9 mouse cellular contexts compared by ENCODE assay signal in the genomic region with DNA sequence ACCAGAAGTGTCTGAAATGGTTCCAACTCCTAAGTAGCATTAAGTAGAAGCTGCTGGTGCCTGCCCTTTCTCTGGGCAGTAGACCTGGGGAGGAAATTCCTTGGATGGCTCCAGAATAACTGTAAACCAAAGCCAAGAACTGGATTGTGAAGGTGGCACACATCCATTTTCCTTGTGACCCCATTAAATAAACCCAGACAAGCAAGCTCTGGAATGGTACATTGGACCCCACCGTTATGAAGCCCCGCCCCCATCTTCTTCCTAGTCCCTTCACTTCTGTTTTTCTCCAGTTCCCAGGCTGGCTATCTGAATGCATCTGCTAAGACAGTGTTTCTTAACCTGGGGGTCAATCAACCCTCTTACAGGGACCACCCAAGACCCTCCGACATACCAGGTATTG. TPM values are rescaled to one million over a fixed set of nuclear protein-coding genes. Genes with fewer than 3 reads are reported as not detected.
DNase-seq lines count a peak whose midpoint lies in the region; ATAC-seq and TF ChIP-seq lines count a peak whose summit lies in the region.
"Had no signal": no experiment of that assay in that cellular context is flagged by ENCODE, and none has a peak within 500 bp of the region (broad histone marks: within the 10 kb centered on the region; RNA-seq: fewer than 3 reads in every experiment).

A gene (plus strand): TSS at position 279 of the 400 bp plus-strand sequence.

- no peaks in the 10 kb centered on the region for H3K27me3 ChIP-seq in CH12.LX (replicated peaks)
- H3K27me3 ChIP-seq in hindbrain, embryonic 16.5 days (replicated peaks; ENCODE audit: control insufficient read depth, insufficient read depth, low read length) = no peaks in the 10 kb centered on the region
- H3K27me3 ChIP-seq in limb, embryonic 12.5 days = no peaks in the 10 kb centered on the region
- no peaks in the 10 kb centered on the region for H3K27me3 ChIP-seq in neural tube, embryonic 13.5 days

- no peak within 1 kb of the TSS for H3K4me3 ChIP-seq in CH12.LX (replicated peaks in 1 of 3; ENCODE audit: low read depth in 2 of 3, low read length in 2 of 3, poor library complexity in 1 of 3)
- no peak within 1 kb of the TSS for H3K4me3 ChIP-seq in hindbrain, embryonic 16.5 days (ENCODE audit: low read length)
- H3K4me3 ChIP-seq in limb, embryonic 12.5 days (replicated peaks) = no peak within 1 kb of the TSS
- no peak within 1 kb of the TSS for H3K4me3 ChIP-seq in neural tube, embryonic 13.5 days
- H3K4me3 ChIP-seq: erythroblast, embryonic 14.5 days had no signal

- WGBS in hindbrain, embryonic 16.5 days = 90% methylated on average over 3 of the region's 3 CpGs
- WGBS in limb, embryonic 12.5 days = 75% methylated on average over 3 of the region's 3 CpGs
- 90% methylated on average over 3 of the region's 3 CpGs for WGBS in neural tube, embryonic 13.5 days

- peaks cover 0 to 6% of the 10 kb centered on the region in 2 experiments; a peak in 1 of 4 replicates for H3K4me1 ChIP-seq in CH12.LX (ENCODE audit: control insufficient read depth in 1 of 2, insufficient read depth in 2 of 2)
- H3K4me1 ChIP-seq in hindbrain, embryonic 16.5 days (ENCODE audit: control insufficient read depth, insufficient read depth, low read depth, low read length) = peaks cover 11% of the 10 kb centered on the region
- H3K4me1 ChIP-seq in limb, embryonic 12.5 days (replicated peaks) = peaks cover 8% of the 10 kb centered on the region
- peaks cover 19% of the 10 kb centered on the region for H3K4me1 ChIP-seq in neural tube, embryonic 13.5 days (replicated peaks)

- no peak for TF ChIP-seq RAD21 in CH12.LX (IDR thresholded peaks at IDR 0.05; ENCODE audit: low read depth, low read length)

- dilution Hi-C loops in CH12.LX (cut with MboI; ENCODE audit: extremely low pct_ligation_motif_present, extremely low pct_unique_long_range_greater_than_20kb, low sequenced_read_pairs) = no loop called here

- in situ Hi-C loops in CH12.LX (cut with MboI; ENCODE audit: low pct_ligation_motif_present, low pct_unique_long_range_greater_than_20kb, low sequenced_read_pairs) = loop anchor here (25.0 kb wide), 2 partner anchors 324 to 449 kb away; a partner anchor contains a TSS

- no peak within 1 kb of the TSS for H3K27ac ChIP-seq in CH12.LX (ENCODE audit: insufficient read depth, low read depth)
- H3K27ac ChIP-seq in hindbrain, embryonic 16.5 days (ENCODE audit: low read depth, low read length) = no peak within 1 kb of the TSS
- no peak within 1 kb of the TSS for H3K27ac ChIP-seq in limb, embryonic 12.5 days
- H3K27ac ChIP-seq in neural tube, embryonic 13.5 days (replicated peaks) = no peak within 1 kb of the TSS

- no peak for TF ChIP-seq POLR2A in CH12.LX (IDR thresholded peaks at IDR 0.05; ENCODE audit: low read depth, low read length)

- H3K4me2 ChIP-seq in CH12.LX (ENCODE audit: insufficient read depth, low read depth, poor library complexity, severe bottlenecking) = no peak within 1 kb of the TSS
- no peak within 1 kb of the TSS for H3K4me2 ChIP-seq in hindbrain, embryonic 16.5 days (ENCODE audit: low read length)
- no peak within 1 kb of the TSS for H3K4me2 ChIP-seq in limb, embryonic 12.5 days
- no peak within 1 kb of the TSS for H3K4me2 ChIP-seq in neural tube, embryonic 13.5 days

- TF ChIP-seq EP300 in CH12.LX (IDR thresholded peaks at IDR 0.05; ENCODE audit: low read length) = no peak

- ATAC-seq in hindbrain, embryonic 16.5 days = no peak
- ATAC-seq in limb, embryonic 12.5 days (ENCODE audit: insufficient number of reproducible peaks, insufficient read depth, low FRiP score, low TSS enrichment, low read depth) = no peak
- ATAC-seq in neural tube, embryonic 13.5 days (ENCODE audit: low read depth) = no peak

- DNase-seq in CH12.LX (ENCODE audit: extremely low read depth) = no peak
- DNase-seq in adrenal gland, adult 2 months = no peak
- DNase-seq in gastrocnemius, adult 18-20 months (ENCODE audit: low spot score) = no peak
- DNase-seq in frontal cortex, postnatal 25 days (ENCODE audit: low spot score in 2 of 2) = no peak
- no peak for DNase-seq in cerebellum, postnatal 10 days

- no peaks in the 10 kb centered on the region for H3K9me3 ChIP-seq in CH12.LX (replicated peaks; ENCODE audit: low read length)
- no peaks in the 10 kb centered on the region for H3K9me3 ChIP-seq in hindbrain, embryonic 16.5 days (ENCODE audit: control insufficient read depth, low read length)
- H3K9me3 ChIP-seq in limb, embryonic 12.5 days = no peaks in the 10 kb centered on the region
- H3K9me3 ChIP-seq in neural tube, embryonic 13.5 days = no peaks in the 10 kb centered on the region

- no peaks in the 10 kb centered on the region for H3K79me2 ChIP-seq in CH12.LX (replicated peaks; ENCODE audit: control insufficient read depth, extremely low read depth, insufficient read depth, poor library complexity, severe bottlenecking)

- no peak for TF ChIP-seq CTCF in CH12.LX (conservative IDR thresholded peaks at IDR 0.05 in 1 of 2, IDR thresholded peaks at IDR 0.05 in 1 of 2; ENCODE audit: low read depth in 2 of 2, low read length in 2 of 2)

- H3K36me3 ChIP-seq in CH12.LX (replicated peaks in 1 of 2; ENCODE audit: control insufficient read depth in 1 of 2, insufficient read depth in 1 of 2, low read length in 1 of 2) = peaks cover 0 to 8% of the 10 kb centered on the region in 2 experiments
- H3K36me3 ChIP-seq in hindbrain, embryonic 16.5 days (ENCODE audit: control insufficient read depth, insufficient read depth, low read length) = no peaks in the 10 kb centered on the region
- H3K36me3 ChIP-seq in limb, embryonic 12.5 days = no peaks in the 10 kb centered on the region
- no peaks in the 10 kb centered on the region for H3K36me3 ChIP-seq in neural tube, embryonic 13.5 days

- no peak within 1 kb of the TSS for H3K9ac ChIP-seq in CH12.LX (ENCODE audit: insufficient read depth, low read depth)
- no peak within 1 kb of the TSS for H3K9ac ChIP-seq in hindbrain, embryonic 16.5 days (ENCODE audit: low read depth, low read length)
- H3K9ac ChIP-seq in limb, embryonic 12.5 days (replicated peaks) = no peak within 1 kb of the TSS
- H3K9ac ChIP-seq in neural tube, embryonic 13.5 days = no peak within 1 kb of the TSS

TF ChIP-seq in CH12.LX, 34 proteins besides CTCF, POLR2A, EP300 and RAD21:
- TF ChIP-seq NRF1 (IDR thresholded peaks at IDR 0.05; ENCODE audit: low read depth, low read length) (no peak), CHD1 (IDR thresholded peaks at IDR 0.05; ENCODE audit: low read depth, low read length) (no peak), SMC3 (IDR thresholded peaks at IDR 0.05; ENCODE audit: low read depth, low read length) (no peak), HCFC1 (IDR thresholded peaks at IDR 0.05; ENCODE audit: low read depth, low read length) (no peak), UBTF (IDR thresholded peaks at IDR 0.05; ENCODE audit: low read depth, low read length) (no peak), TBP (conservative IDR thresholded peaks at IDR 0.05; ENCODE audit: low read depth, low read length) (no peak), TCF12 (IDR thresholded peaks at IDR 0.05; ENCODE audit: low read depth, low read length) (no peak), MXI1 (IDR thresholded peaks at IDR 0.05; ENCODE audit: low read depth, low read length) (no peak)

RNA-seq across cellular contexts. Expression of the gene that starts here (rescaled TPM):
- total RNA-seq in CH12.LX (2012; rRNA removed) = 21.2 and 25.3 TPM in 2 replicates
- total RNA-seq in CH12.LX (2014; rRNA removed) = 59.8 and 67.2 TPM in 2 replicates
- 39.7 and 41.8 TPM in 2 replicates for polyA plus RNA-seq in CH12.LX (2012; ENCODE audit: insufficient read length, low read depth)
- 10 to 100 TPM; 37.1 to 55.2 TPM for total RNA-seq in adrenal gland, adult 2 months (2021)
- polyA plus RNA-seq in adrenal gland, adult 2 months (2012; rRNA removed) = 23.3 and 26.4 TPM in 2 replicates
- total RNA-seq in gastrocnemius, adult 18-20 months (2021) = 10 to 100 TPM; 15.5 to 16.3 TPM
- polyA plus RNA-seq in hindbrain, embryonic 16.5 days (2015; fragmentation: Nextera tagmentation; extraction: Ambion mirVana) = 49.3 and 53.3 TPM in 2 replicates
- polyA plus RNA-seq in limb, embryonic 12.5 days (2016; fragmentation: Nextera tagmentation; extraction: Ambion mirVana) = 35.5 and 36.6 TPM in 2 replicates
- polyA plus RNA-seq in neural tube, embryonic 13.5 days (2015; fragmentation: Nextera tagmentation; extraction: Ambion mirVana) = 49.2 and 58.6 TPM in 2 replicates
